Mouse (Mus musculus) neural tube, embryonic 15.5 days (tissue): ENCODE measurements around the gene Rrad. TPM values are rescaled to one million over a fixed set of nuclear protein-coding genes. Genes with fewer than 3 reads are reported as not detected.

ENCODE experiments used
- ATAC-seq: fragments of 200-750 bp; cut with Nextera tagmentation; 2 replicates; pipeline ENCODE4 v1.8.0; 2017; ENCODE audit warnings: mild to moderate bottlenecking, moderate TSS enrichment, moderate library complexity; ENCODE audit not compliant: low FRiP score
- H3K27ac ChIP-seq: fragments of 300-500 bp; sonication (generic); replicated peaks from 2 replicates; pipeline ENCODE4 v1.5.1; 2015; ENCODE audit warnings: mild to moderate bottlenecking, inconsistent platforms
- H3K27me3 ChIP-seq: fragments of 300-500 bp; sonication (generic); replicated peaks from 2 replicates; pipeline ENCODE4 v1.6.1; 2015; ENCODE audit warnings: inconsistent platforms
- H3K36me3 ChIP-seq: fragments of 300-500 bp; sonication (generic); 2 replicates; pipeline ENCODE4 v1.6.1; 2015; ENCODE audit warnings: inconsistent platforms
- H3K4me1 ChIP-seq: fragments of 300-500 bp; sonication (generic); 2 replicates; pipeline ENCODE4 v1.6.1; 2015; ENCODE audit warnings: inconsistent platforms
- H3K4me2 ChIP-seq: fragments of 300-500 bp; sonication (generic); 2 replicates; pipeline ENCODE4 v1.6.1; 2015; ENCODE audit warnings: inconsistent platforms, mild to moderate bottlenecking, moderate library complexity
- H3K4me3 ChIP-seq: fragments of 300-500 bp; sonication (generic); replicated peaks from 2 replicates; pipeline ENCODE4 v1.5.1; 2015; ENCODE audit warnings: mild to moderate bottlenecking, inconsistent platforms
- H3K9ac ChIP-seq: fragments of 300-500 bp; sonication (generic); replicated peaks from 2 replicates; pipeline ENCODE4 v1.6.1; 2015; ENCODE audit warnings: mild to moderate bottlenecking, inconsistent platforms
- H3K9me3 ChIP-seq: fragments of 300-500 bp; sonication (generic); replicated peaks from 2 replicates; pipeline ENCODE4 v1.6.1; 2016; ENCODE audit warnings: inconsistent platforms
- WGBS: fragments of 180-500 bp; shearing (Covaris S2); methylation state at CpG from one replicate; pipeline ENCODE4 v1.1.7; 2015; ENCODE audit warnings: mixed read lengths; 5-methylcytosine and 5-hydroxymethylcytosine counted together
- polyA plus RNA-seq: library from polyadenylated mRNA; unstranded; fragments of >200 nt; fragmentation: Nextera tagmentation; extraction: Ambion mirVana; gene quantifications from 2 replicates; pipeline ENCODE4 v1.2.1, GENCODE M21; 2015

The Rrad gene
- polyA plus RNA-seq, 1 experiment from 2014 or later = 4.7 TPM

DNA sequence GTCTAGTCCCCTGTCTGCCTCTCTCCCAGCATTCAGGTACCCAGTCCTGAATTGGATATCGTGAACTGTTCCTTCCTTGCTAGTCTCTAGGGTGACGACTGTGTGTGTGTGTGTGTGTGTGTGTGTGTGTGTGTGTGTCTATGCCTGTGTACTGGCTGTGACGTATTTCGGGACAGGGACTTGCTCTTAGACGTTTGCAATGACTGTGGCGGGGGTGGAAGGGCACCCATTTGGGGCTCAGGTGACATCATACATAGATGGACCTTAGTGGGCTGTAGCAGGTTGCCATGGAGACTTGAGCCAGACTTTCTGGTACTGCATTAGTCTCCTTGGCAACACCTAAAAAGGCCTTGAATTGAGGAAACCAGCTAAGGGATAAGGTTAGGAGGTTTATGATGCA, 1.4 kb upstream of the Rrad start:
- H3K27ac ChIP-seq = no peak overlapping the region
- H3K4me1 ChIP-seq = peaks cover 17% of the 10 kb centered on the region
- no peak overlapping the region for H3K4me2 ChIP-seq
- no peak overlapping the region for H3K4me3 ChIP-seq
- H3K9ac ChIP-seq = no peak overlapping the region
- H3K27me3 ChIP-seq = peaks cover 31% of the 10 kb centered on the region
- H3K9me3 ChIP-seq = no peaks in the 10 kb centered on the region
- ATAC-seq = no peak
- 56% methylated on average over 6 of the region's 6 CpGs for WGBS
- peaks cover 13% of the 10 kb centered on the region for H3K36me3 ChIP-seq

DNA sequence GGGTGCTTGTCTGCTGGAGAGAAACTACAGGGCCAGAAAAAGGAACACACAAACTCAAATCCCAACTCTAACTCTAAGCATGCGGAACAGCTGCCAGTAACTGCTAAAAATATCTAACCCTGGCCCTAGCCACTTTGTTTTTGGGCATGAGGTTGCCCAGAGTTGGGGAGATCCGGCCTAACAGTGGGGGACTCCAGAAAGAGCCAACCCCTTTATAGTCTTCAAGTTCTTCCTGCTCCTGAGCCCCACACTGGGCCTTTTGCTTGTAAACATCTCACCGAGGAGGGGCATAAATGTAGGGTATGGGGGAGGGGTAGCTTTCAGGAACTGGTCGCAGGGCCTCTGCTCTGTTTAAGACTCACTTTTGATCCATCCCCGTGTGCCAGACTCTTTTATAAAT, 848 bp upstream of the Rrad start:
- no peaks in the 10 kb centered on the region for H3K9me3 ChIP-seq
- H3K27ac ChIP-seq = no peak overlapping the region
- H3K27me3 ChIP-seq = peaks cover 31% of the 10 kb centered on the region
- H3K9ac ChIP-seq = no peak overlapping the region
- H3K4me2 ChIP-seq = peak overlapping the region; percentile 66
- H3K36me3 ChIP-seq = peaks cover 13% of the 10 kb centered on the region
- 18% methylated on average over 5 of the region's 5 CpGs for WGBS
- peaks cover 17% of the 10 kb centered on the region for H3K4me1 ChIP-seq
- ATAC-seq = no peak
- no peak overlapping the region for H3K4me3 ChIP-seq

DNA sequence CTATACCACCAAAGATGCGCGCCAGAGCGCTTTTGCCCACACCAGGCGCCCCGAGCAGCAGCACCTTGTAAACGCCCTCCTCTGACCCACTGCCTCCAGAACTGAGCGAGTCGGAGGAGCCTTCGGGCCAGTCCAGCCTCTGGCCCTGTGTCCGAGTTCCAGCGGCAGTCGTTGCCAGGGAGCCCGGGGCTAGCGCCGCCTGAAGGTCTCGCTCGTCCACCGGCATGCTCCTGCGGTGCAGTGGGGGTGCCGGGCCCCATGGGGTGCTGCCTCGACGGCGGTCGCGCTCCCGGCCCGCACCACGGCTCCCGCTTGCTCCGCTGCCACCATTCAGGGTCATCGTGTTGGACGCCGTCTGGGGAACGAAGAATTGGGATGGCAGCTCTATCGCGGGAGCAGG, 553 bp downstream of the Rrad start:
- Histone ChIP-seq H3K4me2 (peak overlapping the region; percentile 66), H3K9ac (peak overlapping the region; percentile 38; the same call in 1 of the 2 replicates), H3K27me3 (peaks cover 31% of the 10 kb centered on the region), H3K9me3 (no peaks in the 10 kb centered on the region), H3K27ac (no peak overlapping the region), H3K36me3 (peaks cover 7% of the 10 kb centered on the region), H3K4me3 (peak overlapping the region; percentile 37), H3K4me1 (peaks cover 17% of the 10 kb centered on the region)
- ATAC-seq = 0 out of 2 replicates have a peak, but pooled peaks have one; percentile 25
- WGBS = under 1% methylated on average over 36 of the region's 36 CpGs

DNA sequence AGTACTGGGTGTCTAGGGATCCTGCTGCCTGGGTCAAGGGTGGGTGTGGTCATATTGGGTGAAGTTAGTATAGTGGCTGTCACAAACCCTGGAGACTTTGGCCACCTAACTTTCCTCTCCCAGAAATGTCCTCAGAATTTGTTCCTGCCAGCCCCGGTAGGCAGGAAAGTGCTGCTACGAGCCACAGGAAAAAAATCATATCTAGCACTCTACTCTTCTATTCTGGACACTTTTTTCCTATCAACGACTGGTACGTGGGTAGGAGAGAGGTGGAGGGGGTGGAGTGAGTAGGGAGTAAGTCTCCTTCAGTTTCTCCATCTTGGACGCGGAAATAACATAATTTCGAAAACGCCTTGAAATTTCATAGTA, 1.0 kb downstream of the Rrad start:
- H3K27ac ChIP-seq = no peak overlapping the region
- peaks cover 17% of the 10 kb centered on the region for H3K4me1 ChIP-seq
- 39% methylated on average over 8 of the region's 8 CpGs for WGBS
- no peak overlapping the region for H3K9ac ChIP-seq
- H3K36me3 ChIP-seq = peaks cover 2% of the 10 kb centered on the region; the same call in 1 of the 2 replicates
- ATAC-seq = no peak
- peak overlapping the region; percentile 37; the same call in 1 of the 2 replicates for H3K4me3 ChIP-seq
- H3K4me2 ChIP-seq = peak overlapping the region; percentile 66
- no peaks in the 10 kb centered on the region for H3K9me3 ChIP-seq
- H3K27me3 ChIP-seq = peaks cover 31% of the 10 kb centered on the region

DNA sequence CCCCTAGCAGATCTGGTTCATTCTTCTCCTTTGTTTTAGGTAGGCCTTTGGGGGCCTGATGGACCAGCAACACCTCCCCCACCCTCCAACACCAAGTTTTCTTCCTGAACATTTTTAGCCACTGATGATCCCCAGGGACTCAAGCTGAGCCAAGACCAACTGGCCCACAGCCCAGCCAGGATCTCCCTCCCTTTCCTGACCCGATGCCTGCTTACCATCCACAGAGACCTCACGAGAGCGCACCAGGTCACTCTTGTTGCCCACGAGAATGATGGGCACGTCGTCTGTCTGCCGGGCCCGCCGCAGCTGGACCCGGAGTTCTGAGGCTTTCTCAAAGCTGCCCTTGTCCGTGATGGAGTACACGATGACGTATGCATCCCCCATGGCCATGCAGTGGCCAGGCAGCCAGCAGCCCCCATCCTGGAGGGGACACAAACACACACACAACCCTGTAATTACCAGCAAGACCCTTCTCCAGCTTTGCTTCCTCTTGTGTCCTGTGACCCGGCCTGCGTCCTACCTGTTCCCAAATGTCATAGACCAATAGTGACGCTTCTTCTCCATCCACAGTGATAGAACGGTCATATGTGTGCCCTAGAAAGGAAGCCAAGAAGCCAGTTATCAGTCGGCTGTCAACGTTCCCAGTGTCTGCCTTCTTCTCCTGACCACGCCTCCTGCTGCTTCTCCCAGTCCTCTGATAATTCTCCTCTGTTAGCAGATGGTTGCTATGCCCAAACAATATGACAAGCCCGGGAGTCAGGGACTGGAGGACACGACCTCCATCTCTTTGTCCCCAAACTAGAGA, 1.6 kb downstream of the Rrad start:
- H3K36me3 ChIP-seq = no peaks in the 10 kb centered on the region
- WGBS = 80% methylated on average over 22 of the region's 22 CpGs
- H3K27ac ChIP-seq = no peak overlapping the region
- no peak overlapping the region for H3K4me3 ChIP-seq
- ATAC-seq = no peak
- H3K27me3 ChIP-seq = peaks cover 31% of the 10 kb centered on the region
- H3K9ac ChIP-seq = no peak overlapping the region
- peaks cover 17% of the 10 kb centered on the region for H3K4me1 ChIP-seq
- H3K4me2 ChIP-seq = peak overlapping the region; percentile 66
- no peaks in the 10 kb centered on the region for H3K9me3 ChIP-seq

DNA sequence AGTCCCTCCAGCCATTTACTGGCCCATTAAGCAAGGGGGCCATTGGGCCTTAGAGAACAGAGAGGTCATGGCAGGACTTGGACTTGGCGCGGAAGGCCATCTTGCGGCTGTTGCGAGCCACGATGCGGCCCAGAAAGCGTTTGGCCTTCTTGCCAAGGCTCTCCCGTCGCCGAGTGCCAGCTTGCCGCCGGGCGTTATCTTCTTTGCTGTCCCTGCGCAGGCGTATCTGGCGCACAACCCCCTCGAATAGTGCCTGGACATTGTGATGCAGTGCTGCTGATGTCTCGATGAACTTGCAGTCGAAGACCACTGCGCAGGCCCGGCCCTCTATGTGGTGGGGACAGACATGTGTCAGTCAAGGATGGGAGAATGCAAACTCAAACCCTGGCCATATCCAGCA, 2.7 kb downstream of the Rrad start:
- WGBS = 95% methylated on average over 21 of the region's 21 CpGs
- H3K27me3 ChIP-seq = peaks cover 31% of the 10 kb centered on the region
- no peak overlapping the region for H3K27ac ChIP-seq

DNA sequence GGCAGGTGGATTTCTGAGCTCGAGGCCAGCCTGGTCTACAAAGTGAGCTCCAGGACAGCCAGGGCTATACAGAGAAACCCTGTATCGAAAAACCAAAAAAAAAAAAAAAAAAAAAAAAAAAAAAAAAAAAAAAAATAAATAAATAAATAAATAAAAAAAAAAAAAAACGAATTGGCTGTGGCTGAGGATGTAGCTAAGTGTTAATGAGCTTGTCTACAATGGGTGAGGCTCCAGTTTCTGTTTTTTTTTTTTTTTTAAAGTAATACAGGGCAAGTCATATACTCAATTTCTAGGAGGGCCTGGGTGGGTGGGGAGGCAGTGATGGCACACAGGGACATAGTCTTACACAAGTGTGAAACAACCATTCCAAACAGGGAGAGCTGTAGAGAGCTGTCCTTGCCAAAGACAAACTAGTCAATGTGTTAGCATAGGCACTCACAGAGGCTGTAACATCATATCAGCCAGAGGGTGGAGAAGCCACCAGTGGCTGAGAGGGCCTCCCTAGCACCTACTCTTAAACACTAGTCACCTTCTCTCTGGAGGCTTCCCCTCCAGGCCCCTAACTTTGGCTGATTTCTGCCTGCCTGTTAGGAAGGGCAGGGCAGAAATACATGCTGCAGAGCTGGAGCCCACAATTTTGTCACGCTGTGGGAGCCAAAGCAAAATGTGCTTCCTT, 3.9 kb downstream of the Rrad start:
- Histone ChIP-seq H3K9ac (no peak overlapping the region), H3K36me3 (no peaks in the 10 kb centered on the region), H3K4me2 (no peak overlapping the region), H3K27ac (no peak overlapping the region), H3K4me3 (no peak overlapping the region), H3K27me3 (peaks cover 28% of the 10 kb centered on the region), H3K9me3 (no peaks in the 10 kb centered on the region), H3K4me1 (peaks cover 17% of the 10 kb centered on the region)
- 77% methylated on average over 4 of the region's 4 CpGs for WGBS
- no peak for ATAC-seq

More for the DNA sequence above, 2.7 kb downstream of the Rrad start:
- no peak overlapping the region for H3K4me3 ChIP-seq
- no peaks in the 10 kb centered on the region for H3K9me3 ChIP-seq
- H3K36me3 ChIP-seq = no peaks in the 10 kb centered on the region
- ATAC-seq = no peak
- H3K4me1 ChIP-seq = peaks cover 17% of the 10 kb centered on the region
- H3K9ac ChIP-seq = no peak overlapping the region
- H3K4me2 ChIP-seq = no peak overlapping the region

DNA sequence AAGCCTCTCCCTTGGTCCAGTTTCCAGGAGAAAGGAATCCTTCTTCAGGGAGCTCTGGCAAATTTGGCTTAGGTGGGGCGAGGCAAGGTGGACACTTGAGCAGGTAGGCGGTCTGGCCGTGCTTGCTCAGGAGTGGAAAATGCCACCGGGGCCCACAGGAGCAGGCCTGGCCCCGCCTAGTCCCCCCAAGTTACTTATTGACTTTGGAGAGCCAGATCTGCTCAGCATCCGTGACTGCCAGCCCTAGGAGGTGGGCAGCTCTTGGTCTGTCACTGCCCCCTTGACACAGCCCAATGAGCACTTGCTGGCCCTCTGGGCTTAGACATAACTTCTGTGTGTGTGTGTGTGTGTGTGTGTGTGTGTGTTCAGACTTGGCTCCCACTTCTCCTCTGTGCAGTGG, 7.0 kb downstream of the Rrad start, which contains the start of gene Cdh16:
Gene Cdh16, minus strand, starts transcription at position 236 of the 400 bp plus-strand sequence.
- Histone ChIP-seq H3K4me2 (no peak within 1 kb of the TSS), H3K36me3 (no peaks in the 10 kb centered on the region), H3K27me3 (peaks cover 2% of the 10 kb centered on the region), H3K9ac (no peak within 1 kb of the TSS), H3K27ac (no peak within 1 kb of the TSS), H3K4me3 (no peak within 1 kb of the TSS), H3K9me3 (no peaks in the 10 kb centered on the region), H3K4me1 (no peaks in the 10 kb centered on the region)
- 80% methylated on average over 6 of the region's 6 CpGs for WGBS
- no peak for ATAC-seq

DNA sequence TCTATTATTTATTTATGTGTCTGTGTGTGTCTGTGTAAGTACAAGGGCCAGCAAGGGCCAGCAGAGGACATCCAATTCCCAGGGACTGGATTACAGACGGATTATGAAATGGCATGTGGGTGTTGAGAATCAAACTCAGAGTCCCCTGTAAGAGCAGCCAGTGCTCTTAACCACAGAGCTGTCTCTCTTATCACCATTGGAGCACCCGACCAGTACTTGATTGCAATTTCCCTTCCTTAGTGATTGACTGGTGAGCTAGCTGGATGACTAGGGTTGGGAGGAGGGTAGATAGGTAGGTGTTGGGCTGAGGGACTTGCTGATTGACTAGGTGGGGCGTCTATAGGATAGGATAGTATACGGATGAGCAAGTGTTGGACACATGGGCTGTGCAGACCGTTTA, 10.4 kb downstream of the Rrad start:
- no peak for ATAC-seq
- Histone ChIP-seq H3K4me3 (no peak overlapping the region), H3K9ac (no peak overlapping the region), H3K4me2 (no peak overlapping the region), H3K4me1 (no peaks in the 10 kb centered on the region), H3K9me3 (no peaks in the 10 kb centered on the region), H3K36me3 (no peaks in the 10 kb centered on the region), H3K27ac (no peak overlapping the region), H3K27me3 (no peaks in the 10 kb centered on the region)
- WGBS = 80% methylated on average over 5 of the region's 5 CpGs

DNA sequence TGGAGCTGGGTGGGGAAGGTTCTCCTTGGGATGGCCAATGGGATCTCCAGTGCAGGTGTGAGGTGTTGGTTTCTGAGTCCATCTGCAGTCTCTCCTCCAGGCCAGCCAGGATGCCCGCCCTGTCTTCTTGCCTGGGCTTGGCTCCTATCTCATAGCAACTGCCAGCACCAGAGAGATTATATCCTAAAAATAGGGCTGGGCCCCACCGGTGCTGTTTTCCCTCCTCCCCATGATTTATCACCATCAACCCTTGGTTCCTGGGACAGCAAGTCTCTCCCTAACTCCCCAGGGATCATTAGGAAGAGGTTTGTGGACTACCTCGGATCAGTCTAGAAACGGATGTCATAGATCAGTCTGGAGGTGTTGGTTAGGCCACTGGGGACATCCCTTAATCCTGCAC, 18.0 kb downstream of the Rrad start:
- H3K9ac ChIP-seq = no peak overlapping the region
- H3K36me3 ChIP-seq = no peaks in the 10 kb centered on the region
- H3K9me3 ChIP-seq = no peaks in the 10 kb centered on the region
- H3K27me3 ChIP-seq = no peaks in the 10 kb centered on the region
- H3K4me3 ChIP-seq = no peak overlapping the region
- 72% methylated on average over 4 of the region's 4 CpGs for WGBS
- ATAC-seq = no peak
- H3K27ac ChIP-seq = no peak overlapping the region
- H3K4me2 ChIP-seq = no peak overlapping the region
- H3K4me1 ChIP-seq = no peaks in the 10 kb centered on the region

DNA sequence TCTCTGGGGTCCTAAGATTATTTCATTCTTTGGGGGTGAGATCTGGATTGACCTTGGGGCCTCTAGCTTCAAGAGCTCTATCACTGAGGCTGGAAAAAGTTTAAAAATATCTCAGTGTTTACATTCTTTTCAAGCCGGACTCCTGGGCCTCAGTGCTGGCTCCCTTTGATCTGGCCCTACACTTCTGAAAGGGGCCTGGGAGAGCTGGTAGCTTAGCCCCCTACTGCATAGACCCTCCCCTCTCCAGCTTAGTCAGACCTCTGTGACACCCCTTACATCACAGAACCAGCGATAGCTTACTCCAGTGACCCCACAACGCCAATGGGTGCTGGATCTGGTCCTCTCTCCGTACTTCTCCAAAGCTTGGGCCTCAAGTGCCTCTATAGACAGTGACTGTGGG, 19.5 kb downstream of the Rrad start:
- Histone ChIP-seq H3K4me3 (no peak overlapping the region), H3K4me1 (no peaks in the 10 kb centered on the region), H3K27me3 (no peaks in the 10 kb centered on the region), H3K27ac (no peak overlapping the region), H3K9me3 (no peaks in the 10 kb centered on the region), H3K36me3 (no peaks in the 10 kb centered on the region), H3K9ac (no peak overlapping the region), H3K4me2 (no peak overlapping the region)
- ATAC-seq = no peak
- 81% methylated on average over 4 of the region's 4 CpGs for WGBS

DNA sequence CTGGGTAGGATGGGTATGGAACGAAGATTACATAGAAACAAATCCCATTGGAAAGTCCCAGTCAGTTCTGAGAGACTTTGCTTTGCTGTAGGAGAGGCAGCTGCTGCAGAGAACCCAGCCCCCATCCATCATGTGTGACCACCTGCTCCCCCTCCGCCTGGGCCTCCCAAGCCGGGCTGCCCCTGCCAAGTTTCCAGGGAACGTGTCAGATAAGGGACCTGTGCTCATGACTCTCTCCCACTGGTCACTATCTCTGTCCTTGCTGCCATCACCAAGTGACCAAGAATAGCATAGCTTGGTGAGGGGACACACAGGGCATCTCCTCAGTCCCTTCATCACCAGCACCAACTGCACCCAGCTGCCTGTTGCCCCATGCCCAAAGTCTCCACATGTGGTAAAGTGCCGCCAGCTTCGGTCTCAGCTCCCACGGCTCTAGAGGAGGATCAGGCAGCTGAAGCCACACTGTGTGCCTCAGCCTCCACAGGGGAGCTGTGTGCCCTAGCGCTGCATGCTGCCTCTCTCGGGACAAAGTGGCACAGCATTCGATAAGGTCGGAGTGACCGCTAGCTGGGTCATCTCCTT, 20.9 kb downstream of the Rrad start:
- no peaks in the 10 kb centered on the region for H3K36me3 ChIP-seq
- no peak overlapping the region for H3K9ac ChIP-seq
- no peak overlapping the region for H3K27ac ChIP-seq
- 78% methylated on average over 12 of the region's 12 CpGs for WGBS
- H3K27me3 ChIP-seq = no peaks in the 10 kb centered on the region
- no peaks in the 10 kb centered on the region for H3K9me3 ChIP-seq
- no peak overlapping the region for H3K4me2 ChIP-seq
- ATAC-seq = no peak
- H3K4me3 ChIP-seq = no peak overlapping the region
- H3K4me1 ChIP-seq = no peaks in the 10 kb centered on the region
